Mouse (Mus musculus) hindbrain, embryonic 13.5 days (tissue): ENCODE results near the gene Lactbl1. TPM values are rescaled to one million over a fixed set of nuclear protein-coding genes. Genes with fewer than 3 reads are reported as not detected.
A peak's percentile ranks its signal among the peaks of the same experiment; 100 is the strongest.

Experiments
- ATAC-seq: fragments of 200-750 bp; cut with Nextera tagmentation; 2 replicates; pipeline ENCODE4 v1.8.0; 2017; ENCODE audit warnings: moderate TSS enrichment; ENCODE audit not compliant: low FRiP score
- H3K27ac ChIP-seq: fragments of 300-500 bp; sonication (generic); 2 replicates; pipeline ENCODE4 v1.5.1; 2015; ENCODE audit warnings: inconsistent platforms, mild to moderate bottlenecking, moderate library complexity
- H3K27me3 ChIP-seq: fragments of 300-500 bp; sonication (generic); 2 replicates; pipeline ENCODE4 v1.6.1; 2015; ENCODE audit warnings: mild to moderate bottlenecking, inconsistent platforms
- H3K36me3 ChIP-seq: fragments of 300-500 bp; sonication (generic); 2 replicates; pipeline ENCODE4 v1.6.1; 2015; ENCODE audit warnings: mild to moderate bottlenecking, inconsistent platforms
- H3K4me1 ChIP-seq: fragments of 300-500 bp; sonication (generic); replicated peaks from 2 replicates; pipeline ENCODE4 v1.6.1; 2015; ENCODE audit warnings: inconsistent platforms
- H3K4me2 ChIP-seq: fragments of 300-500 bp; sonication (generic); 2 replicates; pipeline ENCODE4 v1.6.1; 2015; ENCODE audit warnings: inconsistent platforms, mild to moderate bottlenecking, moderate library complexity
- H3K4me3 ChIP-seq: fragments of 300-500 bp; sonication (generic); 2 replicates; pipeline ENCODE4 v1.5.1; 2015; ENCODE audit warnings: mild to moderate bottlenecking, inconsistent platforms
- H3K9ac ChIP-seq: fragments of 300-500 bp; sonication (generic); 2 replicates; pipeline ENCODE4 v1.6.1; 2015; ENCODE audit warnings: mild to moderate bottlenecking, inconsistent platforms
- H3K9me3 ChIP-seq: fragments of 300-500 bp; sonication (generic); 2 replicates; pipeline ENCODE4 v1.6.1; 2016; ENCODE audit warnings: inconsistent platforms
- WGBS: fragments of 180-500 bp; shearing (Covaris S2); methylation state at CpG from one replicate; pipeline ENCODE4 v1.1.7; 2015; 5-methylcytosine and 5-hydroxymethylcytosine counted together
- polyA plus RNA-seq: library from polyadenylated mRNA; unstranded; fragments of >200 nt; fragmentation: Nextera tagmentation; extraction: Ambion mirVana; gene quantifications from 2 replicates; pipeline ENCODE4 v1.2.1, GENCODE M21; 2015

The Lactbl1 gene
- polyA plus RNA-seq, 1 experiment from 2014 or later, result not detected

GRCm38 (mm10) chr4:136605756-136606485 is 16.5 kb upstream of the Lactbl1 start:
- H3K4me3 ChIP-seq, result no peak overlapping the region
- peaks cover 3% of the 10 kb centered on the region for H3K4me1 ChIP-seq
- no peaks in the 10 kb centered on the region for H3K36me3 ChIP-seq
- H3K9ac ChIP-seq, result no peak overlapping the region
- 92% methylated on average over 19 of the region's 19 CpGs for WGBS
- ATAC-seq, result no peak
- H3K27ac ChIP-seq, result no peak overlapping the region
- H3K4me2 ChIP-seq, result no peak overlapping the region
- H3K27me3 ChIP-seq, result no peaks in the 10 kb centered on the region
- H3K9me3 ChIP-seq, result no peaks in the 10 kb centered on the region

- no peaks in the 10 kb centered on the region for H3K4me1 ChIP-seq
- no peak for ATAC-seq
- no peaks in the 10 kb centered on the region for H3K36me3 ChIP-seq
- H3K27ac ChIP-seq, result no peak within 1 kb of the TSS
- 71% methylated on average over 4 of the region's 4 CpGs for WGBS
- no peaks in the 10 kb centered on the region for H3K9me3 ChIP-seq
- H3K9ac ChIP-seq, result no peak within 1 kb of the TSS
- no peaks in the 10 kb centered on the region for H3K27me3 ChIP-seq
- no peak within 1 kb of the TSS for H3K4me3 ChIP-seq
- no peak within 1 kb of the TSS for H3K4me2 ChIP-seq
Observed at GRCm38 (mm10) chr4:136610387-136610856, 12.0 kb upstream of the Lactbl1 start, which contains the start of gene Tex46. TSS of gene Tex46 (plus strand) at chr4:136610437.

DNA sequence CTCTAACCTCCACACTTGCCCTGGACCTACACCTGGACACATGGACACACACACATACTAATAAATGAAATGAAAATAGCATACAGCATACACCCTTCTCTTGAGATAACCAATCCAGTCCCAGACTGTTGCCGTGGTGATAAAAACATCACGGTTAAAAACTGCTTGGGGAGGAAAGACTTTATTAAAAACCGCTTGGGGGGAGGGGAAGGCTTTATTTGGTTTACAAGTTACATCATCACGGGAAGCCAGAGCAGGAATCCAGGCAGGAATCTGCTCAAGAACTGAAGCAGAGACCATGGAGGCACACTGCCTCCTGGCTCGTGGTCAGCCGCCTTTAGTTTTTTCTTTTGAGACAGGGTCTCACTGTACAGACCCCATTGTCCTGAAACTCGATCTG is 8.8 kb upstream of the Lactbl1 start:
- H3K27me3 ChIP-seq, result no peaks in the 10 kb centered on the region
- H3K4me1 ChIP-seq, result no peaks in the 10 kb centered on the region
- ATAC-seq, result no peak
- H3K36me3 ChIP-seq, result no peaks in the 10 kb centered on the region
- no peak overlapping the region for H3K4me3 ChIP-seq
- H3K4me2 ChIP-seq, result no peak overlapping the region
- H3K9ac ChIP-seq, result no peak overlapping the region
- no peaks in the 10 kb centered on the region for H3K9me3 ChIP-seq
- 69% methylated on average over 7 of the region's 7 CpGs for WGBS
- H3K27ac ChIP-seq, result no peak overlapping the region

DNA sequence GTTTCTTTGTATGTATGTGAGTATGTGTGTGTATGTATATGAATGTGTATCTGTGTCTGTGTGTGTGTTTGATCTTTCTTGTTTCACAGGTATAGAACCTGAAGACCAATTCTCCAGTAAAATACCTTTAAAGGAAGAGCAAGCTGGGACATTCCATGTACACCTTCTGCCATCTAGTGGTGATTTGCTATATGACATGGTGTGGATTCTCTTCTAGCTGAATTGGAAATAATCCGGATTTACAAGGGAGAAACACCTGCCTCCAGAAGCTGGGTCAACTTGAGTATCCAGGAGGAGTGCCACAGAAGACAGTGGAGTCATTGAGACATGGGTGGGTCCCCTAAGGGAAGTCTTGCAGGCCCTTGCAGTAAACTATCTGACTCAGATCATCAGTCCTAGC is 1.1 kb upstream of the Lactbl1 start:
- no peak for ATAC-seq
- H3K36me3 ChIP-seq, result no peaks in the 10 kb centered on the region
- 3% methylated on average over 1 of the region's 1 CpGs for WGBS
- H3K9ac ChIP-seq, result no peak overlapping the region
- no peak overlapping the region for H3K4me2 ChIP-seq
- no peak overlapping the region for H3K27ac ChIP-seq
- H3K27me3 ChIP-seq, result peaks cover 9% of the 10 kb centered on the region; the same call in 1 of the 2 replicates
- H3K9me3 ChIP-seq, result no peaks in the 10 kb centered on the region
- H3K4me3 ChIP-seq, result no peak overlapping the region
- no peaks in the 10 kb centered on the region for H3K4me1 ChIP-seq

DNA sequence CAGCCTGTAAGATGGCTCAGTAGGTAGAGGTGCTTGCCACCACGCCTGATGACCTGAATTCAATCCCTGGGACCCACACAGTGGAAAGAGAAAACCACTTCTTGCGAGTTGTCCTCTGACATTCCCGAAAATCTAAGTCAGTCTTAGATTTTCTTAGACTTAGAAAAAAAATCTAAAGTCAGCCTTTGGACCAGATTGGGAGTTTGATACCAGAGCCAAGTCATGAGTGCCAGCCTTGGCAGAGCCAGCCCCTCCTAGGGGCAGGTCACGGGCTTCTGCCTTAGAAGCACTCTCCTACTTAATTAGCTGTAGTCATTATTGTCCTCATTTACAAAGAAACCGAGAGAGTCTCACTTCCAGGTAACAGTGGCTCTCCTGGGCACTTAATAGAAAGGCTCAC is 465 bp upstream of the Lactbl1 start:
- no peak overlapping the region for H3K9ac ChIP-seq
- H3K36me3 ChIP-seq, result no peaks in the 10 kb centered on the region
- H3K27me3 ChIP-seq, result peaks cover 9% of the 10 kb centered on the region; the same call in 1 of the 2 replicates
- H3K4me2 ChIP-seq, result no peak overlapping the region
- no peaks in the 10 kb centered on the region for H3K4me1 ChIP-seq
- no peaks in the 10 kb centered on the region for H3K9me3 ChIP-seq
- no peak for ATAC-seq
- no peak overlapping the region for H3K4me3 ChIP-seq
- no peak overlapping the region for H3K27ac ChIP-seq
- WGBS, result 63% methylated on average over 5 of the region's 5 CpGs

- Histone ChIP-seq H3K36me3 (no peaks in the 10 kb centered on the region), H3K27ac (no peak overlapping the region), H3K27me3 (peaks cover 9% of the 10 kb centered on the region; the same call in 1 of the 2 replicates), H3K4me1 (peaks cover 8% of the 10 kb centered on the region; the same call in 1 of the 2 replicates), H3K9me3 (no peaks in the 10 kb centered on the region), H3K9ac (no peak overlapping the region), H3K4me3 (no peak overlapping the region), H3K4me2 (no peak overlapping the region)
- ATAC-seq, result no peak
- 76% methylated on average over 6 of the region's 6 CpGs for WGBS
Observed at GRCm38 (mm10) chr4:136626590-136626989, 4.2 kb downstream of the Lactbl1 start.

DNA sequence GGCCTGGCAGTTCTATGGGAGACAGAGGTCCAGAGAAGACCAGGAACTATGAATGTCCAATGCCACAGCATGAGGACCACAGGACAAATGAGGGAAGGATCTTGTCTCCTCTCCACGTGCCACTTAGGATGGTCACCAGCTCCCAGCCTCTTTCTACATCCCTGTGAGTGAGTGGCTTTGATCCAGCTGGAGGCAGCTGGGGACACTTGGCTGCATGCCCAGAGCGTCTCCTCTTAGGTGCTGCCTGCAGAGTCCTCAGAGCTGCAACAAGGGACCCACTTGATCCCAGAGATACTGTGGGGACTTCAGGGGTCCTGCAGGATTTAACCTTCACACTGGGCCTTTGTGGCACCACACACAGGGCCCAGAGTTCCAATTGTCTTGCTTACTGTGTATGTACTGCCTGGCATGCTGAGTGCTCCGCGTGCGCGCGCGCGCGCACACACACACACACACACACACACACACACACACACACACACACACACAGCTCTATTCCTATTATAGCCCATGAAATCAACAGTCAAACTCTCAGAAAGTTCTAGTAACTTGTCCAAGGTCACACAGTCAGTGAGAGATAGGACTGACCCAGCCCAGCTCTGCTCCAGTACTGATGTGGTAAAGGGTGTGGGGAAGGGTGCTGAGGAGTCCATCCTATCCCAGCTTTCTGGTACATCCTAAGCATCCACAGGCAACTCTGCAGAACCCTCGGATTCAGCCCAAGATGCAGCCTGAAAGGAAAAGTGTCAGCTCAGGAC is 9.0 kb downstream of the Lactbl1 start:
- Histone ChIP-seq H3K27ac (no peak overlapping the region), H3K36me3 (no peaks in the 10 kb centered on the region), H3K4me1 (peaks cover 8% of the 10 kb centered on the region; the same call in 1 of the 2 replicates), H3K27me3 (peaks cover 12% of the 10 kb centered on the region), H3K9ac (no peak overlapping the region), H3K9me3 (no peaks in the 10 kb centered on the region), H3K4me2 (no peak overlapping the region), H3K4me3 (no peak overlapping the region)
- ATAC-seq, result no peak
- 82% methylated on average over 11 of the region's 11 CpGs for WGBS

DNA sequence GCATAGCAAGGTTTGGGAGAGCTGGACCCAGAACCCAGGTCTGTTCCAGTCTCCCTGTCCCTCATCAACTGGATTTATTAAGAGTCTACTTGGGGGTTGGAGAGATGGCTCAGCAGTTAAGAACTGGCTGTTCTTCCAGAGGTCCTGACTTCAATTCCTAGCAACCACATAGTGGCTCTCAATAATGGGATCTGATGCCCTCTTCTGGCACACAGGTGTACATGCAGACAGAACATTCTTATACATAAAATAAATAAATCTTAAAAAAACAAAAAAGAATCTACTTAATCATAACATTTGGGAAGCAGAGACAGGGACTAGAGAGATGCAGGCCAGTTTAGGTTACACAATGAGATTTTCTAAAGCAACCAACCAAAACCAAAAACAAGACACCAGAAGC is 13.6 kb downstream of the Lactbl1 start:
- Histone ChIP-seq H3K4me3 (no peak overlapping the region), H3K9me3 (no peaks in the 10 kb centered on the region), H3K27me3 (peaks cover 43% of the 10 kb centered on the region), H3K27ac (no peak overlapping the region), H3K4me2 (no peak overlapping the region), H3K4me1 (peaks cover 27% of the 10 kb centered on the region), H3K9ac (no peak overlapping the region), H3K36me3 (no peaks in the 10 kb centered on the region)
- no peak for ATAC-seq

- Histone ChIP-seq H3K27me3 (peaks cover 43% of the 10 kb centered on the region), H3K4me2 (peak overlapping the region; percentile 79; the same call in 1 of the 2 replicates), H3K36me3 (no peaks in the 10 kb centered on the region), H3K27ac (no peak overlapping the region), H3K9ac (no peak overlapping the region), H3K9me3 (no peaks in the 10 kb centered on the region), H3K4me3 (0 out of 2 replicates have a peak overlapping the region, but pooled peaks have one; percentile 54), H3K4me1 (peaks cover 22% of the 10 kb centered on the region)
- 60% methylated on average over 5 of the region's 5 CpGs for WGBS
- ATAC-seq, result no peak
Observed at GRCm38 (mm10) chr4:136636511-136636910, 14.1 kb downstream of the Lactbl1 start.

DNA sequence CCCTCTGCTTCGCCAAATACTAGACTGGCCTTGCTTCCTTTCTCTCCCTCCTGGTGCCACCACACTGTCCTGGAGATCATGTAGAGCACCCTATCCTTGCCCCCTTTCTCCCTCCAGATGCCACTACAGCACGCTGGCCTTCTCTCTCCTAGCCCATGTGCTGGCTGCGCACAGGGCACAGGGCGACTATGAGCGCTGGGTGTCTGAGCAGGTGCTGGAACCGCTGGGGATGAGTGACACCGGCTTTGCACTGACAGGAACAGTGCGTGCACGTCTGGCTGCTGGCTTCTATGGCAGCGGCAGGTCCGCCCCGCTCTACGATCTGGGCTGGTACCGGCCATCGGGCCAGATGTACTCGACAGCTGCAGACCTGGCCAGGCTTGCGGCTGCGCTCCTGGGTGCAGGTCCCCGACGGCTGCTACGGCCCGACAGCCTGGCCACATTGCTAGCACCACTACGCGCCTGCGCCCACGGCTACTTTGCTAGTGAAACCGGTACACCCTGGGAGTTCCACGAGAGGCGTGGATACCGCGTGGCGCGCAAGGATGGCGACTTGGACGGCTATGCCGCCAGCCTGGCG is 14.7 kb downstream of the Lactbl1 start:
- Histone ChIP-seq H3K4me1 (peaks cover 22% of the 10 kb centered on the region), H3K27ac (peak overlapping the region; percentile 76), H3K9ac (peak overlapping the region; percentile 74), H3K27me3 (peaks cover 43% of the 10 kb centered on the region), H3K9me3 (no peaks in the 10 kb centered on the region), H3K4me3 (peak overlapping the region; percentile 54), H3K36me3 (no peaks in the 10 kb centered on the region), H3K4me2 (peak overlapping the region; percentile 79)
- ATAC-seq, result peak; percentile 55
- 18% methylated on average over 37 of the region's 37 CpGs for WGBS

DNA sequence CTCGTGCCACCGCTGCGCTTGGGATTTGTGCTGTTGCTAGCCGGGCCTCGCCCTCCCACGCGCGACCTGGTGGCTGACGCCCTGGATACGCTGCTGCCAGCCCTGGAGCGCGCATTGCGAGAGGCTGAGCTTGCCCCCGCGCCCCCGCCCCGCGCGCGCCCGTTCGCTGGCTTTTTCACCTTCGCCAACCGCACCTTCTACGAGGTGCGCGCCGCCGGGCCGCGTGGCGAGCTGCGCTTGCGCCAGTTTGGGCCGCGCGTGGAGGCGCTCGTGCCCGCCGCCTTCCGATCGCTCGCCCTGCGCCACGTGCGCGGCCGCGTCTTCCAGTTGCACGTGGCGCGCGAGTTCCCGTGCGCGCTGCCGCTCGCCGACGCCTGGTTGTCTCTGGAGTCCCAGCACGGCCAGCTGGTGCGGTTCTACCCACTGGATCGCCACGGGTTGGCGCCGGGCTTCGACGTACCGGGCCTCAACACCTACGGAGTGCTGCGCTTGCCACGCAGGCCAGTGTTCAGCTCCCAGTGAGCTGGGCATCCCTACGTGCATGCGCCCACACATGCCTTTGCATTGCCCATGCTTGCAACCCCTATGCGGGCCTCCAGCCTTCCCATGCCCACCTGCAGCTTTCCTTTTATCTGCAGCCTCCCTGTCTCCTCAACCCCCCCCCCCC is 15.3 kb downstream of the Lactbl1 start:
- no peaks in the 10 kb centered on the region for H3K36me3 ChIP-seq
- H3K4me2 ChIP-seq, result peak overlapping the region; percentile 79
- WGBS, result 2% methylated on average over 61 of the region's 76 CpGs
- peak; percentile 82 for ATAC-seq
- H3K9me3 ChIP-seq, result no peaks in the 10 kb centered on the region
- H3K4me1 ChIP-seq, result peaks cover 22% of the 10 kb centered on the region
- H3K4me3 ChIP-seq, result peak overlapping the region; percentile 54
- H3K27ac ChIP-seq, result peak overlapping the region; percentile 76
- peaks cover 43% of the 10 kb centered on the region for H3K27me3 ChIP-seq
- H3K9ac ChIP-seq, result peak overlapping the region; percentile 74
